Mouse (Mus musculus): ENCODE data around the gene Bsph2.

Bsph2 gene

DNA sequence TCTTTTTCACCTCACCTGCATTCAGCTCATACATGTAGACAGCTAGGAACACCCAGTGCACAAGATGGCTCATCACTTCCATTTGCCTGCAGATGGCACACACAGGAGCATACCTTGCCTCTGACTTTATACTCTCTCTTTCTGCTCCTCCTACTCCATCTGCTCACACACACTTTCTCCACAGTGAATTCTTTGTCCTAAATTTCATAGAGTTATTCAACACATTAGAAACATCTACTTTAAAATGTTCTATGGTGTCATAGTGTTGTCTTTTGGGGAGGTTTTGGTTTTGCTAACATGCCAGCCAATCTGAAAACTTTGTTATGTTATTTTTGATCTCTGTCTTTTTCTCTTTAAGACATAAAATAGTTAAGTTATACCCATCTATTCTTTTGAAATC lies at the start of gene Bsph2:
Bsph2 (minus strand) TSS at position 101 of the 400 bp plus-strand sequence.
- DNase-seq (ENCODE audit: extremely low read depth, insufficient read length, low spot score): no peak

DNA sequence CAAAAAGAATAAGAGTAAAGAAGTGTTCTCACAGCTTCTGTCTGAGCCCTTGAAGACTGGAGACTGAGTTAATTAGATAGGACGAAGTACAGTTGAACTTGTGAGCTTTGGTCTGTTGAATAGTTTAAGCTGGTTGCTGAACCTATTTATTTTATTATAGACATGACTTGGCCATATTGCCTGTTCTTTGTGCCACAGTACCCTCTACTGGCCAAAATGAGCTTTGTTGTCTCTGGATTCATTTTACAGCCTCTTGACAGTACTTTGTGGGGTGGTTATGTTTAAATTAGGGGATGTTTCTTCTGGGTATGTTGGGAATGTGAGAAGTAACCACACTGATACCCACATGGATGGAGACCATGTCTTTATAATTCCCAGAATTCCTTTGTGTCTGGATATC lies 59.3 kb downstream of the Bsph2 start:
- no peak for DNase-seq (ENCODE audit: extremely low read depth, insufficient read length, low spot score)
